11 mouse cellular contexts compared by ENCODE assay signal in the genomic region with DNA sequence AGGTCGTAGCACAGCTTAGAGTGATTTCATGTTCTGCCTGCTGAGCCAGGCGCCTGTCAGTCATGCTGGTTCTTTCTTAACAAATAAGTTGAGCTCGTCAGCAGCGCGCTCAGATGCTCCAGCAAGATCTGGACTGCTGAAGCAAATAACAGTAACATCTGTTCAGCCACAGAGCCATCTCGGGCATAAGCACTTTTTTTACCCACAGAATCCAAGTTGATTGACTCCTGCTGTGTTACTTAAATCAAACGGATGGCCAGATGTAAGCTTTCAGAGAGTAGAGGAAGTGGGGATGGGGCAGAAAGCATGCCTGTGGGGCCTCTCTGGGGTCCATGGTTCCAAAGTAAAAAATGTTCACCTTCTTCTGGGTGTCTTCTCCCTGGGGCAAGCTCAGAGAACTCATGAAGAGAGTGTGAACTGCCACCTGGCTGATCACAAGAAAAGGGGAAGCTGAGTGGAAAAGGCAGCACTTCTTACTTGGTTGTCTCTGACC. TPM values are rescaled to one million over a fixed set of nuclear protein-coding genes. Genes with fewer than 3 reads are reported as not detected.
DNase-seq lines count a peak whose midpoint lies in the region; ATAC-seq lines count a peak whose summit lies in the region.
"Had no signal": no experiment of that assay in that cellular context is flagged by ENCODE, and none has a peak within 500 bp of the region (broad histone marks: within the 10 kb centered on the region; RNA-seq: fewer than 3 reads in every experiment).

No protein-coding gene starts in this region.

- no peak overlapping the region for H3K4me3 ChIP-seq in forebrain, embryonic 14.5 days (ENCODE audit: low read depth, low read length)
- no peak overlapping the region for H3K4me3 ChIP-seq in forebrain, embryonic 11.5 days (ENCODE audit: low read depth, low read length)
- H3K4me3 ChIP-seq in midbrain, embryonic 14.5 days (replicated peaks; ENCODE audit: low read depth, low read length), result no peak overlapping the region
- no peak overlapping the region for H3K4me3 ChIP-seq in midbrain, embryonic 15.5 days
- no peak overlapping the region for H3K4me3 ChIP-seq in limb, embryonic 11.5 days (ENCODE audit: low read depth, low read length)
- no peak overlapping the region for H3K4me3 ChIP-seq in intestine, embryonic 16.5 days (ENCODE audit: low read length)
- H3K4me3 ChIP-seq: myocyte; stomach, embryonic 15.5 days had no signal

- H3K4me2 ChIP-seq in forebrain, embryonic 14.5 days (ENCODE audit: low read length), result no peak overlapping the region
- no peak overlapping the region for H3K4me2 ChIP-seq in forebrain, embryonic 11.5 days (ENCODE audit: low read depth, low read length, severe bottlenecking)
- no peak overlapping the region for H3K4me2 ChIP-seq in midbrain, embryonic 14.5 days (ENCODE audit: low read length)
- H3K4me2 ChIP-seq in midbrain, embryonic 15.5 days, result no peak overlapping the region
- H3K4me2 ChIP-seq in limb, embryonic 11.5 days (ENCODE audit: low read depth, severe bottlenecking), result no peak overlapping the region
- H3K4me2 ChIP-seq in intestine, embryonic 16.5 days (ENCODE audit: low read depth, low read length), result no peak overlapping the region
- H3K4me2 ChIP-seq: stomach, embryonic 15.5 days had no signal

- no peaks in the 10 kb centered on the region for H3K9me3 ChIP-seq in forebrain, embryonic 14.5 days (replicated peaks; ENCODE audit: control insufficient read depth, low read length)
- H3K9me3 ChIP-seq in forebrain, embryonic 11.5 days (ENCODE audit: control insufficient read depth, low read length), result no peaks in the 10 kb centered on the region
- H3K9me3 ChIP-seq in midbrain, embryonic 14.5 days (ENCODE audit: control insufficient read depth, low read length), result no peaks in the 10 kb centered on the region
- no peaks in the 10 kb centered on the region for H3K9me3 ChIP-seq in midbrain, embryonic 15.5 days
- H3K9me3 ChIP-seq in limb, embryonic 11.5 days (ENCODE audit: control insufficient read depth, low read length), result no peaks in the 10 kb centered on the region
- no peaks in the 10 kb centered on the region for H3K9me3 ChIP-seq in intestine, embryonic 16.5 days (ENCODE audit: control insufficient read depth, low read length)
- H3K9me3 ChIP-seq: stomach, embryonic 15.5 days had no signal

- no peaks in the 10 kb centered on the region for H3K27me3 ChIP-seq in forebrain, embryonic 14.5 days (replicated peaks; ENCODE audit: control insufficient read depth, insufficient read depth, low read length)
- H3K27me3 ChIP-seq in forebrain, embryonic 11.5 days (ENCODE audit: control insufficient read depth, insufficient read depth, low read length), result no peaks in the 10 kb centered on the region
- H3K27me3 ChIP-seq in midbrain, embryonic 14.5 days (ENCODE audit: control insufficient read depth, insufficient read depth, low read length), result no peaks in the 10 kb centered on the region
- H3K27me3 ChIP-seq in midbrain, embryonic 15.5 days (replicated peaks), result no peaks in the 10 kb centered on the region
- no peaks in the 10 kb centered on the region for H3K27me3 ChIP-seq in limb, embryonic 11.5 days (ENCODE audit: control insufficient read depth, insufficient read depth, low read length)
- H3K27me3 ChIP-seq in intestine, embryonic 16.5 days (replicated peaks; ENCODE audit: control insufficient read depth, insufficient read depth, low read length), result no peaks in the 10 kb centered on the region
- H3K27me3 ChIP-seq: stomach, embryonic 15.5 days had no signal

- ATAC-seq in forebrain, embryonic 14.5 days, result 0 out of 2 replicates have a peak, but pooled peaks have one; percentile 29
- no peak for ATAC-seq in forebrain, embryonic 11.5 days (replicated peaks; ENCODE audit: low FRiP score)
- ATAC-seq in midbrain, embryonic 14.5 days (ENCODE audit: low FRiP score, low TSS enrichment), result no peak
- no peak for ATAC-seq in midbrain, embryonic 15.5 days (replicated peaks)
- no peak for ATAC-seq in limb, embryonic 11.5 days (ENCODE audit: insufficient number of reproducible peaks, low FRiP score, low TSS enrichment, low read depth)
- ATAC-seq in intestine, embryonic 16.5 days, result no peak
- no peak for ATAC-seq in inflammation-experienced regulatory T-cells, adult 6 months
- ATAC-seq: activated CD4-positive, CD25-positive, alpha-beta regulatory T cell, adult 4 months had no signal

- no peak overlapping the region for H3K27ac ChIP-seq in forebrain, embryonic 14.5 days (ENCODE audit: low read depth, low read length)
- H3K27ac ChIP-seq in forebrain, embryonic 11.5 days (ENCODE audit: low read depth, low read length), result no peak overlapping the region
- no peak overlapping the region for H3K27ac ChIP-seq in midbrain, embryonic 14.5 days (replicated peaks; ENCODE audit: low read depth, low read length)
- no peak overlapping the region for H3K27ac ChIP-seq in midbrain, embryonic 15.5 days
- H3K27ac ChIP-seq in limb, embryonic 11.5 days (replicated peaks; ENCODE audit: low read depth, low read length), result peak overlapping the region; percentile 42; the same call in 1 of the 2 replicates
- no peak overlapping the region for H3K27ac ChIP-seq in intestine, embryonic 16.5 days (ENCODE audit: low read length)
- H3K27ac ChIP-seq: stomach, embryonic 15.5 days had no signal

- no peak overlapping the region for H3K9ac ChIP-seq in forebrain, embryonic 14.5 days (ENCODE audit: low read length)
- no peak overlapping the region for H3K9ac ChIP-seq in forebrain, embryonic 11.5 days (ENCODE audit: low read length)
- H3K9ac ChIP-seq in midbrain, embryonic 14.5 days (replicated peaks; ENCODE audit: low read length), result no peak overlapping the region
- H3K9ac ChIP-seq in midbrain, embryonic 15.5 days, result no peak overlapping the region
- H3K9ac ChIP-seq in limb, embryonic 11.5 days (ENCODE audit: low read length), result no peak overlapping the region
- no peak overlapping the region for H3K9ac ChIP-seq in intestine, embryonic 16.5 days (ENCODE audit: low read depth, low read length)
- H3K9ac ChIP-seq: stomach, embryonic 15.5 days had no signal

- no peaks in the 10 kb centered on the region for H3K36me3 ChIP-seq in forebrain, embryonic 14.5 days (ENCODE audit: control insufficient read depth, insufficient read depth, low read length)
- no peaks in the 10 kb centered on the region for H3K36me3 ChIP-seq in forebrain, embryonic 11.5 days (ENCODE audit: control insufficient read depth, insufficient read depth, low read length)
- H3K36me3 ChIP-seq in midbrain, embryonic 14.5 days (ENCODE audit: control insufficient read depth, insufficient read depth, low read length), result no peaks in the 10 kb centered on the region
- H3K36me3 ChIP-seq in midbrain, embryonic 15.5 days (replicated peaks), result no peaks in the 10 kb centered on the region
- H3K36me3 ChIP-seq in limb, embryonic 11.5 days (ENCODE audit: control insufficient read depth, insufficient read depth, low read length), result no peaks in the 10 kb centered on the region
- H3K36me3 ChIP-seq in intestine, embryonic 16.5 days (ENCODE audit: control insufficient read depth, insufficient read depth, low read length), result no peaks in the 10 kb centered on the region
- H3K36me3 ChIP-seq: stomach, embryonic 15.5 days had no signal

- DNase-seq in forebrain, embryonic 14.5 days (ENCODE audit: low spot score), result peak; percentile 40
- DNase-seq in forebrain, embryonic 11.5 days (ENCODE audit: low spot score), result no peak
- DNase-seq in midbrain, embryonic 14.5 days, result peak; percentile 44
- peak; percentile 53 for DNase-seq in limb, embryonic 11.5 days (ENCODE audit: low spot score)
- DNase-seq in thymus, postnatal 25 days, result peak; percentile 52

- H3K4me1 ChIP-seq in forebrain, embryonic 14.5 days (ENCODE audit: control insufficient read depth, insufficient read depth, low read length), result no peaks in the 10 kb centered on the region
- no peaks in the 10 kb centered on the region for H3K4me1 ChIP-seq in forebrain, embryonic 11.5 days (replicated peaks; ENCODE audit: control insufficient read depth, insufficient read depth, low read length)
- H3K4me1 ChIP-seq in midbrain, embryonic 14.5 days (ENCODE audit: control insufficient read depth, insufficient read depth, low read length), result no peaks in the 10 kb centered on the region
- peaks cover 6% of the 10 kb centered on the region for H3K4me1 ChIP-seq in midbrain, embryonic 15.5 days
- H3K4me1 ChIP-seq in limb, embryonic 11.5 days (ENCODE audit: control insufficient read depth, insufficient read depth, low read length), result 0 out of 2 replicates have a peak, but pooled peaks cover 6% of the 10 kb centered on the region
- no peaks in the 10 kb centered on the region for H3K4me1 ChIP-seq in intestine, embryonic 16.5 days (ENCODE audit: control insufficient read depth, insufficient read depth, low read length)
- H3K4me1 ChIP-seq: stomach, embryonic 15.5 days had no signal

- WGBS in forebrain, embryonic 14.5 days, result 28% methylated on average over 7 of the region's 7 CpGs
- WGBS in forebrain, embryonic 11.5 days, result 30% methylated on average over 7 of the region's 7 CpGs
- 17% methylated on average over 7 of the region's 7 CpGs for WGBS in midbrain, embryonic 14.5 days
- 20% methylated on average over 7 of the region's 7 CpGs for WGBS in midbrain, embryonic 15.5 days
- 19% methylated on average over 7 of the region's 7 CpGs for WGBS in limb, embryonic 11.5 days
- 34% methylated on average over 7 of the region's 7 CpGs for WGBS in intestine, embryonic 16.5 days

RNA-seq across cellular contexts. Expression of gene Akap2, which starts 3.5 kb away (rescaled TPM):
- polyA plus RNA-seq in forebrain, embryonic 14.5 days (2014; fragmentation: Nextera tagmentation; extraction: Ambion mirVana), result 5.0 and 5.7 TPM in 2 replicates
- 15.5 and 16.9 TPM in 2 replicates for polyA plus RNA-seq in forebrain, embryonic 11.5 days (2014; fragmentation: Nextera tagmentation; extraction: Ambion mirVana)
- polyA plus RNA-seq in midbrain, embryonic 14.5 days (2014; fragmentation: Nextera tagmentation; extraction: Ambion mirVana), result 6.6 and 10.6 TPM in 2 replicates
- 9.8 and 10.2 TPM in 2 replicates for polyA plus RNA-seq in midbrain, embryonic 15.5 days (2015; fragmentation: Nextera tagmentation; extraction: Ambion mirVana)
- polyA plus RNA-seq in limb, embryonic 11.5 days (2014; fragmentation: Nextera tagmentation; extraction: Ambion mirVana), result 32.8 and 36.5 TPM in 2 replicates
- 18.6 and 20.3 TPM in 2 replicates for polyA plus RNA-seq in intestine, embryonic 16.5 days (2015; fragmentation: Nextera tagmentation; extraction: Ambion mirVana)
- polyA plus RNA-seq in inflammation-experienced regulatory T-cells, adult 6 months (2017; shearing (Covaris generic)), result 1 to 10 TPM; 2.3 to 3.9 (median 2.9) TPM
